Mouse (Mus musculus) stomach, embryonic 14.5 days (tissue): ENCODE measurements around the gene Ncs1. TPM values are rescaled to one million over a fixed set of nuclear protein-coding genes. Genes with fewer than 3 reads are reported as not detected.

Experiments
- ATAC-seq: fragments of 200-750 bp; cut with Nextera tagmentation; 2 replicates; pipeline ENCODE4 v1.8.0; 2017; ENCODE audit warnings: low read depth, moderate TSS enrichment; ENCODE audit not compliant: insufficient number of reproducible peaks, insufficient read depth, low FRiP score
- H3K27ac ChIP-seq: fragments of 300-500 bp; sonication (generic); 2 replicates; pipeline ENCODE4 v1.5.1; 2014; ENCODE audit warnings: mild to moderate bottlenecking, low read length, moderate library complexity, mixed read lengths
- H3K27me3 ChIP-seq: fragments of 300-500 bp; sonication (generic); 2 replicates; pipeline ENCODE4 v1.6.1; 2014; ENCODE audit warnings: low read length, control low read depth, mixed read lengths; ENCODE audit not compliant: control insufficient read depth, insufficient read depth
- H3K36me3 ChIP-seq: fragments of 300-500 bp; sonication (generic); 2 replicates; pipeline ENCODE4 v1.6.1; 2014; ENCODE audit warnings: mild to moderate bottlenecking, control low read depth, low read length, moderate library complexity, mixed read lengths; ENCODE audit not compliant: control insufficient read depth, insufficient read depth
- H3K4me1 ChIP-seq: fragments of 300-500 bp; sonication (generic); 2 replicates; pipeline ENCODE4 v1.6.1; 2014; ENCODE audit warnings: low read length, control low read depth, mixed read lengths; ENCODE audit not compliant: control insufficient read depth, insufficient read depth
- H3K4me2 ChIP-seq: fragments of 300-500 bp; sonication (generic); replicated peaks from 2 replicates; pipeline ENCODE4 v1.6.1; 2014; ENCODE audit warnings: low read depth, low read length, control low read depth
- H3K4me3 ChIP-seq: fragments of 300-500 bp; sonication (generic); 2 replicates; pipeline ENCODE4 v1.5.1; 2014; ENCODE audit warnings: low read depth, low read length, control low read depth
- H3K9ac ChIP-seq: fragments of 300-500 bp; sonication (generic); replicated peaks from 2 replicates; pipeline ENCODE4 v1.6.1; 2014; ENCODE audit warnings: low read depth, mild to moderate bottlenecking, control low read depth, low read length, moderate library complexity, mixed read lengths
- H3K9me3 ChIP-seq: fragments of 300-500 bp; sonication (generic); 2 replicates; pipeline ENCODE4 v1.6.1; 2016; ENCODE audit warnings: low read depth, low read length, control low read depth; ENCODE audit not compliant: control insufficient read depth
- WGBS: fragments of 180-500 bp; shearing (Covaris S2); extraction: QIAGEN DNeasy Blood & Tissue Kit; methylation state at CpG from one replicate; pipeline ENCODE4 v1.1.7; 2014; 5-methylcytosine and 5-hydroxymethylcytosine counted together
- polyA plus RNA-seq: library from polyadenylated mRNA; unstranded; fragments of >200 nt; fragmentation: Nextera tagmentation; extraction: Ambion mirVana; gene quantifications from 2 replicates; pipeline ENCODE4 v1.2.1, GENCODE M21; 2014

Gene Ncs1
- 34.7 and 36.0 TPM in 2 replicates for polyA plus RNA-seq

GRCm38 (mm10) chr2:31245491-31246141, at the start of gene Ncs1:
Gene Ncs1 (plus strand): TSS chr2:31245823.
- H3K4me2 ChIP-seq = peak within 1 kb of the TSS; percentile 95
- H3K27ac ChIP-seq = peak within 1 kb of the TSS; percentile 48; the same call in 1 of the 2 replicates
- H3K9ac ChIP-seq = peak within 1 kb of the TSS; percentile 81
- peak within 1 kb of the TSS; percentile 82 for H3K4me3 ChIP-seq
- no peaks in the 10 kb centered on the region for H3K27me3 ChIP-seq
- H3K4me1 ChIP-seq = peaks cover 17% of the 10 kb centered on the region; the same call in 1 of the 2 replicates
- WGBS = under 1% methylated on average over 76 of the region's 89 CpGs
- peak; percentile 85 for ATAC-seq
- H3K9me3 ChIP-seq = no peaks in the 10 kb centered on the region
- no peaks in the 10 kb centered on the region; the same call in 1 of the 2 replicates for H3K36me3 ChIP-seq

- no peak for ATAC-seq
- H3K27ac ChIP-seq = no peak overlapping the region
- no peaks in the 10 kb centered on the region for H3K9me3 ChIP-seq
- H3K9ac ChIP-seq = no peak overlapping the region
- no peaks in the 10 kb centered on the region for H3K4me1 ChIP-seq
- 97% methylated on average over 4 of the region's 4 CpGs for WGBS
- H3K4me2 ChIP-seq = no peak overlapping the region
- H3K27me3 ChIP-seq = no peaks in the 10 kb centered on the region
- H3K4me3 ChIP-seq = no peak overlapping the region
- H3K36me3 ChIP-seq = peaks cover 36% of the 10 kb centered on the region
These were observed 47.0 kb upstream of the Ncs1 start for GRCm38 (mm10) chr2:31198621-31199020.

- Histone ChIP-seq H3K27ac (no peak overlapping the region), H3K9ac (no peak overlapping the region), H3K36me3 (peaks cover 31% of the 10 kb centered on the region), H3K4me3 (no peak overlapping the region), H3K4me2 (no peak overlapping the region), H3K4me1 (no peaks in the 10 kb centered on the region), H3K27me3 (no peaks in the 10 kb centered on the region), H3K9me3 (no peaks in the 10 kb centered on the region)
- WGBS = 86% methylated on average over 2 of the region's 2 CpGs
- no peak for ATAC-seq
These were observed 45.6 kb upstream of the Ncs1 start for GRCm38 (mm10) chr2:31200051-31200450.

GRCm38 (mm10) chr2:31201851-31202250, 43.8 kb upstream of the Ncs1 start:
- H3K4me2 ChIP-seq = no peak overlapping the region
- no peak overlapping the region for H3K27ac ChIP-seq
- no peak overlapping the region for H3K9ac ChIP-seq
- no peaks in the 10 kb centered on the region for H3K9me3 ChIP-seq
- no peaks in the 10 kb centered on the region for H3K27me3 ChIP-seq
- peak; percentile 34; the same call in 1 of the 2 replicates for ATAC-seq
- peaks cover 26% of the 10 kb centered on the region for H3K36me3 ChIP-seq
- 77% methylated on average over 7 of the region's 7 CpGs for WGBS
- no peak overlapping the region for H3K4me3 ChIP-seq
- H3K4me1 ChIP-seq = no peaks in the 10 kb centered on the region

GRCm38 (mm10) chr2:31202357-31202756, 43.3 kb upstream of the Ncs1 start:
- no peak overlapping the region for H3K27ac ChIP-seq
- no peak overlapping the region for H3K4me3 ChIP-seq
- WGBS = 37% methylated on average over 3 of the region's 3 CpGs
- H3K4me2 ChIP-seq = no peak overlapping the region
- H3K27me3 ChIP-seq = no peaks in the 10 kb centered on the region
- H3K4me1 ChIP-seq = no peaks in the 10 kb centered on the region
- no peak overlapping the region for H3K9ac ChIP-seq
- no peak for ATAC-seq
- H3K36me3 ChIP-seq = peaks cover 24% of the 10 kb centered on the region
- no peaks in the 10 kb centered on the region for H3K9me3 ChIP-seq

- no peaks in the 10 kb centered on the region for H3K9me3 ChIP-seq
- ATAC-seq = no peak
- no peak overlapping the region for H3K9ac ChIP-seq
- H3K4me3 ChIP-seq = no peak overlapping the region
- no peaks in the 10 kb centered on the region for H3K27me3 ChIP-seq
- H3K36me3 ChIP-seq = peaks cover 24% of the 10 kb centered on the region
- no peaks in the 10 kb centered on the region for H3K4me1 ChIP-seq
- 85% methylated on average over 4 of the region's 4 CpGs for WGBS
- no peak overlapping the region for H3K27ac ChIP-seq
- no peak overlapping the region for H3K4me2 ChIP-seq
These were observed 42.7 kb upstream of the Ncs1 start for GRCm38 (mm10) chr2:31202956-31203355.

- H3K9me3 ChIP-seq = no peaks in the 10 kb centered on the region
- no peak overlapping the region for H3K9ac ChIP-seq
These were observed 40.9 kb upstream of the Ncs1 start for GRCm38 (mm10) chr2:31204677-31205076.

GRCm38 (mm10) chr2:31206211-31206610, 39.4 kb upstream of the Ncs1 start:
- Histone ChIP-seq H3K27me3 (no peaks in the 10 kb centered on the region), H3K4me1 (no peaks in the 10 kb centered on the region), H3K4me2 (no peak overlapping the region), H3K36me3 (peaks cover 43% of the 10 kb centered on the region), H3K4me3 (no peak overlapping the region), H3K9me3 (no peaks in the 10 kb centered on the region), H3K9ac (no peak overlapping the region), H3K27ac (no peak overlapping the region)
- no peak for ATAC-seq
- WGBS = 75% methylated on average over 4 of the region's 4 CpGs

More at GRCm38 (mm10) chr2:31204677-31205076, 40.9 kb upstream of the Ncs1 start:
- 87% methylated on average over 5 of the region's 5 CpGs for WGBS
- Histone ChIP-seq H3K4me3 (no peak overlapping the region), H3K4me1 (no peaks in the 10 kb centered on the region), H3K27ac (no peak overlapping the region), H3K4me2 (no peak overlapping the region), H3K36me3 (peaks cover 33% of the 10 kb centered on the region), H3K27me3 (no peaks in the 10 kb centered on the region)
- ATAC-seq = no peak

- H3K36me3 ChIP-seq = peaks cover 41% of the 10 kb centered on the region
- WGBS = 65% methylated on average over 8 of the region's 8 CpGs
These were observed 38.7 kb upstream of the Ncs1 start for GRCm38 (mm10) chr2:31206882-31207281.

More at GRCm38 (mm10) chr2:31206882-31207281, 38.7 kb upstream of the Ncs1 start:
- no peak for ATAC-seq
- no peak overlapping the region for H3K4me3 ChIP-seq
- no peaks in the 10 kb centered on the region for H3K27me3 ChIP-seq
- no peak overlapping the region for H3K4me2 ChIP-seq
- H3K9ac ChIP-seq = no peak overlapping the region
- no peaks in the 10 kb centered on the region for H3K9me3 ChIP-seq
- H3K4me1 ChIP-seq = no peaks in the 10 kb centered on the region
- no peak overlapping the region for H3K27ac ChIP-seq
